Mouse (Mus musculus) lung, postnatal 0 days (tissue): ENCODE data around the gene Apeh.

ENCODE experiments used
- CTCF ChIP-seq: IDR thresholded peaks from 2 replicates; pipeline ENCODE4 v1.5.1; 2016; ENCODE audit warnings: antibody characterized with exemption, mild to moderate bottlenecking
- EP300 ChIP-seq: IDR thresholded peaks from 2 replicates; pipeline ENCODE4 v1.6.1; 2016; ENCODE audit warnings: antibody characterized with exemption, mild to moderate bottlenecking, control low read depth

DNA sequence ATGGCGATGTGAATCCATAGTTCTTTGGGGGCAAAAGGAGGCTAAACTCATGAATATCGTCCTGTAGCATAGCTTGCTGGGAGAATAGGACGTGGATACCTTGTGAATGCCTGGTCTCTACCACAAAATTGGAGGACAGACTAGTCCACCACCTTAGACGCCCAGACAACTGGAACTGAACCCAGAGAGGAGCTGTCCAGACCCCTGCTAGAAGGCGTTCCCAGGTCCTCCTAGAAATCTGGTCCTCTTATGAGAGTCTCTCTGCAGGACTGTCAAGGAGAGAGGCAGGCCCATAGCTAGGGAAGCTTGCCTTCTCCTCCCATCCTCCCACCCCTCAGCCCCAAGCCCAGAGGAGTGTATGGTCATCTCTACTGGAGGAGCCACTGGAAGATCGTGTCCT, 43.7 kb upstream of the Apeh start:
- TF ChIP-seq CTCF, result no peak
- TF ChIP-seq EP300, result no peak
